Mouse (Mus musculus) olfactory bulb, adult 2 months (tissue): ENCODE measurements around the gene Deup1.

Experiments
- CTCF ChIP-seq: fragments of 200-500 bp; IDR thresholded peaks from 2 replicates; pipeline ENCODE4 v1.5.1; 2012; ENCODE audit warnings: low read depth, mild to moderate bottlenecking, low read length, moderate library complexity; ENCODE audit not compliant: insufficient read depth
- POLR2A ChIP-seq: fragments of 200-500 bp; IDR thresholded peaks from 2 replicates; pipeline ENCODE4 v1.6.1; 2012; ENCODE audit warnings: mild to moderate bottlenecking, low read depth, low read length, moderate library complexity; ENCODE audit not compliant: insufficient read depth

DNA sequence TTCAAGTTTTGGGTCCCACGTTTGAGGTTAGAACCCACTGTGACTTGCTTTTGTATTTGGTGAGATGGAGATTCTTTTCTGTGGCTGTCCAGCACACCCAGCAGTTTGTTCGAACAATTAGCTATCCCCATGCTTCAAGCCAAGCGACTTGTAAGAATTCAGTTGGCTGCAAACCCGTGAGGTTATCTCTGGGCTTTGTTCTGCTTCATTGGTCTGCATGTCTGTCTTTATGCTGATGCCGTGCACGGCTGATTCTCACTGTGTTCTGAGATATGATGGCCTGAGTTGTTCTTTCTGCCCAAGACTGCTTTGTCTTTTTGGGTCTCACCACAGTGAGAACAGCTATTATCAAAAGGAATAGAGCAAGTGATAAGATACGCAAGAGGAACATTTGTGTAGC, 10.7 kb downstream of the Deup1 start:
- no peak for TF ChIP-seq POLR2A
- no peak for TF ChIP-seq CTCF
